Mouse (Mus musculus) gastrocnemius, postnatal 4 days (tissue): ENCODE measurements around the gene Gm21094. TPM values are rescaled to one million over a fixed set of nuclear protein-coding genes. Genes with fewer than 3 reads are reported as not detected.
"Not testable (repeated sequence)": the region's sequence is repeated elsewhere in the genome, so short reads cannot be mapped to it uniquely, and the experiment has no call there.

ENCODE experiments used
- DNase-seq, 2 experiments: peaks; one replicate each; pipeline ENCODE4 v3.0.0; 2021 to 2022; ENCODE audit warnings: low spot score in 2 of 2, mixed read lengths in 2 of 2
- long read RNA-seq, 2 experiments: library from polyadenylated mRNA; stranded (forward); transcript quantifications; one replicate each; pipeline ENCODE4 v2.0.0; 2021
- total RNA-seq, 2 experiments: library from RNA; stranded (reverse); gene quantifications; 2 replicates each; pipeline ENCODE4 v1.2.3; 2021

The Gm21094 gene
- total RNA-seq = not detected
- long read RNA-seq, experiment 1 = 0 reads
- long read RNA-seq, experiment 2 = 0 reads

DNA sequence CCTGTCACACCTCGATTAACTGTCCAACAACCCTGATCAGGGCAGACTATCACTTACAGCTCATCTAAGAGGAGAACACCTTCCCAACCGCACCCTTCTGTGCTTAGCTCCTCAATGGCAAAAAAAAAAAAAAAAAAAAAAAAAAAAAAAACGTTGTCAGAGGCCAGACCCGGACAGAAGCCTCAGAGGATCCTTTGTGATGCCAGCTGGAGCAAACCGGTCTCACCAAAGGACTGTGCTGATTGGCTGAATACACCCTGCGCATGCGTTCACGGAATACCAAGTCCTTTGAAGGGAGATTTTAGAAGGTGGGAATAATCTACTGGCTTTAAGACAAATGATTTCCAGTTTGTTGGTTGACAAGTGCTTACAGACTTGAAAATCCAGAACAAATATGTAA is at the start of gene Gm21094:
Gm21094 (minus strand) TSS at position 101 of the 400 bp plus-strand sequence.
- not testable (repeated sequence) for DNase-seq
